Mouse (Mus musculus) retina, postnatal 7 days (tissue): ENCODE data around the gene Slc38a6.

Source experiments
- DNase-seq: peaks from one replicate; pipeline ENCODE4 v3.0.0-alpha.2; 2012; ENCODE audit warnings: low read depth, low spot score

Gene Slc38a6

DNA sequence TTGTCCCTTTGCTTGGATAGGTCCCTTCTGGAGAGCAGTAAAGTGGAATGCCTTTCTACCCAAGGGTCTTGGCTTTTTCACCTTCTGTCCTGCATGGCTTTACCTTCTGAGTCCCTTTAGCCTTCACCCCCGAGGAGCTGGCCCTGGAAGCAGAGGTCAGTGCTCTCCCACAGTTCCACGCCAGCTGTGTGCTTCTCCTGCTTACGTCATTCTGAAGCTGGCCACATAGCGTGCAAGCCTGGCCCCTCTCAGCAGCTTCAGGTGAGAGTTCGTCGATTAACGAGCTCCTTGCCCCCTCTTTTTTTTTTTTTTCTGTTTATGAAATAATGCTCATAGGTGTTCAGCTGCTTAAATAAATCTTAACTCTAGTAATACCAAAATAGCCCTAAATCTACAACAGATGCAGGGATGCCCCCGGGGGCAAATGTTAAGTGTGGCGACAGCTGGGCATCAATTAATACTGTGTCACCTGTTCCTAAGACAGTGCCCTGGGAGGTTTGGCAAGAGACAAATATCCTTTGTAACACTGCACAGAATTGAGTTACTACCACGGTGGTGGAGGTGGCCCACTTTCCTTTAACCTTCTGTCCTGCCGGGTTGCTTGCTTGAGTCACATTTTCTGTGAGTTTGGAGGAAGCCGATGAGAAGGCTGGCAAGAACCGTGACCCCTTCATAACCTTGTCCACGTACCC, 68.7 kb downstream of the Slc38a6 start:
- no peak for DNase-seq

DNA sequence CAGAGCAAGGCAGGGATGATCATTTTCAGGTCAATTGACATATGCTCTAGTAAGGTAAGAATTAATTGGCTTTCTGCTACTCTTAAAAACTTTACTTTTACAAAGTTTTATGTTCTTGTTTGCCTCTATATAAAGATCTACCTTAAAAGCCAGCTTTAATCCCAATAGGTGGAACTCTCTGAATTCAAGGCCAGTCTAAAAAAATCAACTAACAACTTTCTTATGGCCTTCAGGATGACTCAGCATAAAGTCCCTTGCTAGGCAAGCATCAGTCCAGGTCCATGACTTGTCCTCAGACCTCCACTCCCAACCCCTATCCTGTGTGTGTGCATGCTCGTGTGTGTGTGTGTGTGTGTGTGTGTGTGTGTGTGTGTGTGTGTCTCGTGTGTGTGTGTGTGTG, 70.1 kb downstream of the Slc38a6 start:
- no peak for DNase-seq

DNA sequence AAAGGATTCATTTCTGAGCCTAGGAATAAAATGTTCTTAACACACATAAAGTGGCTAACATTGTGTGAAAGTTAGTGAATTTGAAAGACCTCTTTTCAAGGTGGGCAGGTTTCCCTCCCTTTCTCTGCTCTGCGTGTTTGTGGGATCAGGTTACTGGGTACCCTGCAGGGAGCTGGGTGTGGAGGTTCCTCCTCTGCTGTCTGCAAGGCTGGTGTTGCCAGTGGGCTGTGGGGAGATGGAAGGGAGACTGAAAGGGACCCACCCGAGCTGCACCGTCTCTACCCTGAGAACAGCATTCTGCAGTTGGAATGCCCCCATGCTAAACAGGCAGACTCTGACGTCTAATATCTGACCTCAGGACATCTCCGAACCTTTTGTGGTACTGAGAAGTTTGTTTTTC, 70.7 kb downstream of the Slc38a6 start:
- DNase-seq: no peak

- no peak for DNase-seq
Observed at GRCm38 (mm10) chr12:73357736-73358135, 71.2 kb downstream of the Slc38a6 start.

- DNase-seq: no peak
Observed at GRCm38 (mm10) chr12:73358640-73359039, 72.1 kb downstream of the Slc38a6 start.

DNA sequence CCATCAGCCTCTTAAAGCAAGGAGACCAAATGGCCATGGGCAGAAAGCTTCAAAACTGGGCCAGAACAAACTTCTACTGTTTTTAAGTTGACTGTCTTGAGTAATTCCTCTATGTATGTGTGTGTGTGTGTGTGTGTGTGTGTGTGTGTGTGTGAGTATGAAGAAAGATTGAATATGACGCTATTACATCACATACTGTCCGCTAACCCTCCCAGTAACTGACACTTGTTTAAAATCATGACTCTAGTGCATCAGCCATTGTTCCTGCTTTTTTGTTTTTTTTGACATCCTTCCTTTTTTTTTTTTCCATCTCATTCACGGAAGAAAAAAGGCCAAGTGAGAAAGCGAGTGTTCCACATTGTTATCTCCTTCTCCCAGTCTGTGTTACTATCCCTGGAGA, 72.9 kb downstream of the Slc38a6 start:
- DNase-seq: no peak

DNA sequence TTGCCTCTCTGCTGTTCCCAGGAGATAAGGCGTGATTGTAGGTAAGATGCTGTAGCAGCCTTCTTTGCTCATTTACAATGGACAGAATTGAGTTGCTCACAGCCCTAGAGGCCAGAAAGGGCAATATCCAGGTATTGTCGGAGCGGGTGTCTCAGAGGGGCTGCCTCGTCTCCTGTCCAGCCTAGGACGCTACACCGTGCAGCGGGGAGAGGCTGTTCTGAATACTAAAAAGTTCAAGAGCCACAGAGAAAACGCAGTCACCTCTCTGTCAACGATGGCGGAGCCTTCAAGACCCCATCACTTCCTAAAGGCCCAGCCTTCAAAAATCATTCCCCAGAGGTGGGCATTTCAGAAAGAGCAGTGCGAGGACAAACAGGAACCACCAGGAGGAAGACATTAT, 74.6 kb downstream of the Slc38a6 start:
- DNase-seq: no peak

DNA sequence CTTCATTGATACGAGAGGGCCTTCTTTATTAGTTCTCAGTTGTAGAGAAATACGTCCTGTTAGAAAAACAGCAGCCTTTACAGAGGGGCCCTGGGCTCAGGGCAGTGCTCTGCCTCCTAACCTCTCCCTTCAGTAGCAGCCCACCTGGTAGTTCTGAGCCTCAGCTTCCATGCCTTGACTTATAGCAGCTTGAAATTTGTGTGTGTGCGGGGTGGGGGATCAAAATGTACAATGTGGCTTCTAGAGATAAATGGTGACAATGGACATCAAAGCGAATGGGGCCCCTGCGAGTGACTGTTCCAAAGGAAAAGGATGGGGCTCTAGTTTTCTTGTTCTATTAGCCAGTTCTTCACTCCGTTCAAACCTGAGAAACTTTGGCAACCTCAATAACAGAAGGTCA, 76.8 kb downstream of the Slc38a6 start:
- DNase-seq: no peak

GRCm38 (mm10) chr12:73363956-73364355, 77.4 kb downstream of the Slc38a6 start:
- no peak for DNase-seq

GRCm38 (mm10) chr12:73366581-73366980, 80.0 kb downstream of the Slc38a6 start:
- DNase-seq: no peak

DNA sequence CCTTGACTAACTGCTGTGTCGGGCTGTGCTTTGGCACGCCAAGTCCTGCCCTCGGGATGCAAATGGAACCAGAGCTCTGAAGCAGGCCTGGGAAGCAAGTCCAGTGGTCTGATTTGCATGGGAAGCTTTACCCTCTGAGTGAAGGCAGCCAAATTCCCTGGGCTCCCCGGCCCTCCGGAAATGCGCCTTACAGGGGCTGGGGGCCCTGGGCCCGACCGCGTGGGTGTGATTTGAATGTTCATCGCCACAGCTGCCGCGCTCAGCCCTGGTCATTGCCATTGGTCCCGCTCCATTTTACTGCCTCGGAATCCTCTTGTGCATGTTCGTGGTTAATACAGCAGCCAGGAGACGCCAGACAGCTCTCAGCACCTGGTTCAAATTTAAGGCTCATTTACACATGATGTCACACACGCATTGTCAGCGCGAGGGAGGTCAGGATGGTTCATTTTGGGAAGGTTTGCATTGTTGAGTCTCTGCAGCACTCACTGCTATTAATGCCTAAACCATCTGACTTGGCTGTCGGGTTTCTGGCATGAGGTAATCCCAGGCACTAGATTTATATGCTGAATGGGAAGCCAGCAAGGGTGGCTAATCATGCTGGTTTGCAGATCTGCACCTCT, 81.0 kb downstream of the Slc38a6 start:
- DNase-seq: no peak

- no peak for DNase-seq
Observed at GRCm38 (mm10) chr12:73368868-73369608, 82.5 kb downstream of the Slc38a6 start.

DNA sequence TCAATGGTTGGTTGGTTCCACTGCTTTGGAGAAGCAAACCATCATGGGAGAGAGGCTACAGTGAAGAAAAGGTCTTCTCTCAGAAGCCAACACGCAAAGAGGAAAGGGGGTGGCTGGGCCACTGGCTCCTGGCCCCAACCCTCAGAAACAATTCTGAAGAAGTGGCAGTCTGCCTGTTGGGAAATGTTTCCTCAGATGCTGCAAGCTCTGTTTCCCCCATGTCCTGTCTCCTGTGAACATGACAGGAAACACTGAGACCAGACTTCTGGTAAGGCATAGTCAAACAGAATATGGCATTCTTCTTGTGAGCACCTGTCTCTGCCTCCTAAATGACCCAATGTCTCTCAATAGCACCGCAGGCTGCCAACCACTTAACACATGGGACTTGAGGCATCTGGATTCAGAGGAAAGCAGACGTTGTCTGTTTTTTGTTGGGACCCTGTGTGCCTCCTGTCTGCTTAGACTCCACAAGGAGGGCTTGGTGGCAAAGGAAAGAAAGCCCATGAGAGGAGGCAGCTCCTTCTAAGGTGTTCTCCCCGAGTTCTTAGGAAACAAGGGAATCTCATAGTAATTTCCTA, 83.9 kb downstream of the Slc38a6 start:
- DNase-seq: no peak

DNA sequence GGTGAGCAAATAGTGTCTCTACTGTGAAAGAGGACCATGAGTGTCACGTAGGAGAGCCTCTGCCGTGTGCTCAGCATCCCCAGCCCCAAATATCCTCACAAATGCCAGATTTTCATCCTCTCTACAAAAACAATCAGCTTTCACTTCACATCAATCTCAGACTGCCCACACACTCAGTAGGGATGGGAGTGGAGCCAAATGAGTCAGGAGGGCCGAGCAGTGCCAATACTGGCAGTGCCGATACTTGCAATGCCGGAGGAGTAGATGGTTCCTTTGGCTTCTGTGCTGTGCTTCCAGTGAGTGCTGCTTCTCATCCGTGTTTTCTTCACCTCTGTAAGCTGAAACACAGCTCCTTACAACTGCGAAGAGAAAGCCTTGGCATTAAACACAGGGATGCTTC, 84.6 kb downstream of the Slc38a6 start:
- DNase-seq: no peak

DNA sequence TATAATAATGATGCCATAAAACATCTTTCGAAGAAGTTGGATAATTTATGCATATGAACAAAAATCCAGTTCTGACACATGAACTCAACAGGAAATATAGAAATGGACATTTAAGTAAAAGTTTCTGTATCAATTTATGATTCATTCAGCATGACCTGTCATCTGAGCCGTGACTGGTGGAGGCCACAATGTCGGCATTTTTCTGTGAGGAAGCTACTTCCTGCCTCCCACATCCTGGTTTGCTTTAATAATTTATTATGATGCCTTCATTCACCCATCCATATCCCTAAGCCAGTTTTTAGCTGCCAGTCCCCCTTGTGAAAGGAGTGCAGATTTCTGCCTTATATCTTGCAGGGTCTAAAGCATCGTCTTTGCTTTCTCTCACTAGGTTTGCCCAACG, 91.4 kb downstream of the Slc38a6 start:
- no peak for DNase-seq

DNA sequence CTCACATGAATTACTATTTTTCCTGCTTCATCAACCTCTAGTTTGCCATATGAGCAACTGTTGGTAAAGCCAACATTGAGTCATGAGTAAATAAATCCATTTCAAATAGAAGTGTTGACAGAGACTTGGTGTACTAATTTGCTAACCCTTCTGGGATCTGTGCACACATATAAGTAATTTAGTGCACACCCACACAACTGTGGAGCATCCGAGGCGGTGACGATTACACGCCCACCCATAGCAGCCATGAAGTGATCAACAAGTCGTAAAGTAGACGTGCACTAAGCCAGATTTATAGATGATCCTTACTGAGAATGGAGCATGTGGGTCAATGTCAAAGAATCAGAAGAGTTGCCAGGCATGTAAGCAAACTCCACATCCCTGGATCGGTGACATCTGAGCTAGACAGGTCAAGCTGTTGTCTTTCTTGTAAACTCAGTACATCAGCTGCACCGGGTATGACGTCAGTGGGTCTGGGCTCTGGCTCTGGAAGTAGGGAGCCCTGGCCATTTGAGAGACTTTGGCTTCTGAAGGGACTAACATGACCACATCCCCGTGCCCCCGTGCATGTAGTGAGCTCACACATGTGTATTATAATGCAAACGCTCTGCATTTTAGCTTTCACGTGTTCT, 92.3 kb downstream of the Slc38a6 start:
- DNase-seq: no peak

GRCm38 (mm10) chr12:73380686-73381360, 94.2 kb downstream of the Slc38a6 start:
- no peak for DNase-seq

GRCm38 (mm10) chr12:73381452-73381851, 94.9 kb downstream of the Slc38a6 start:
- no peak for DNase-seq

DNA sequence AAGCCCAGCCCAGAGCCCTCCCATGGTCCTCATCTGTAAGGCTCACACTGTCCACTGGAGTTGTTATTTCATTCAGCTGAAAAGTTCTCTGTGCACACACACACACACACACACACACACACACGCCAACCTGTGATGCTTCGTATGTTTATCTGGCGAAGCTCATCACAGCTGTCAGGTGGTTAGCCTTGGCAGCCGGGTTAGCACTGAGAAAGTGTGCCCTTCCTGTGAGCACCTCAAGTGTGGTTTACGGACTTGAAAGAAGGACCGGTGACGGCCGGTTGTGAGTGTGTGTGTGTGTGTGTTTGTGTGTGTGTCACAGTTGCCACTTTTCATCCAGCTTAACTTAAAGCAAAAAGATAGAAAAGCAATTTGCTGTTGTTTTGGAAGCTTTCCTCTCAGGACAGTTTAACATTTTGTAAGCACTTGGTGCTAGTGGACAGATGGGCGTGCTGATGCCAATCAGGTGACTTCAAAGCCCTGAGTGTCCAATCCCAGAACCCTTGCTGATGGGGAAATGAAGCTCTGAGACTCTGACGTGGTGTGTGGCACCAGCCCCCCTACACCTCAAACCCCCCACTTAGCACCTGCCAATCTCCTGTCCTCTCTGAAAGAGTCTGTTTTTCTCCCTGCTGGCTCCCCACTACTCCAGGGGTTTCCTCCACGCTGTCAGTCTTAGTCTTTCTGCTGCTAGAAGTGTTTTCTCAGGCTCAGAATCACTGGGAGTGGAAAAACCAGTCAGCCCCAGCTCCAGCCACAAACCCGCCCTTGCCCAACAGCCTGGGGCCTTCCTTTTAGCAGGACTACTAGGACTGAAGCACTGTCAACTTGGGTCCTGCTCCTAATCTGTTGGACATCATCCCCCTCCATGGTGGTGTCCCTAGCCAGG, 96.0 kb downstream of the Slc38a6 start:
- DNase-seq: no peak

GRCm38 (mm10) chr12:73383179-73383510, 96.6 kb downstream of the Slc38a6 start:
- no peak for DNase-seq

DNA sequence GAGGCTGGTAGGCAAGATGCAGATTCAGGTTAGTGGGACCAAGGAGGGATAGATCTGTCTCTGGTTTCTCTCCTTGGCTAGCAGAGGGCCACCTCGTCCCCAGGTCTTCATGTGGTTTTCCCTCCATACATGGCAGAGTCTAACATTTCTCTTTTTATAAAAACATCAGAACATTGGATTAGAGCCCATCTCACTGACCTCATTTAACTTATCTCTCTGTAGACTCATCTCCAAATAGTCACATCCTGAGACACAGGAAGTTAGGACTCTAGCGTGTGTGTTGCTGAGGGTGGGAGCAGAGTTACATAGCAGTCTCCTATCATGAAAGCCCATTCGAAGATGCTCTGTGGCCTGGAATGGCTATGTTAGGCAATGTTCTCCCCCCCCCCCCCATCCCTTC, 97.3 kb downstream of the Slc38a6 start:
- DNase-seq: no peak
